Mouse (Mus musculus) lung, adult 2 months (tissue): ENCODE data around the gene Il17rb.

Experiments used
- CTCF ChIP-seq: fragments of 200-500 bp; IDR thresholded peaks from 2 replicates; pipeline ENCODE4 v1.5.1; 2011; ENCODE audit warnings: mild to moderate bottlenecking, low read length, control low read depth; ENCODE audit not compliant: insufficient read depth
- POLR2A ChIP-seq: fragments of 200-500 bp; IDR thresholded peaks from 2 replicates; pipeline ENCODE4 v1.6.1; 2011; ENCODE audit warnings: low read depth, mild to moderate bottlenecking, control low read depth, low read length, borderline replicate concordance; ENCODE audit errors: extremely low read depth

DNA sequence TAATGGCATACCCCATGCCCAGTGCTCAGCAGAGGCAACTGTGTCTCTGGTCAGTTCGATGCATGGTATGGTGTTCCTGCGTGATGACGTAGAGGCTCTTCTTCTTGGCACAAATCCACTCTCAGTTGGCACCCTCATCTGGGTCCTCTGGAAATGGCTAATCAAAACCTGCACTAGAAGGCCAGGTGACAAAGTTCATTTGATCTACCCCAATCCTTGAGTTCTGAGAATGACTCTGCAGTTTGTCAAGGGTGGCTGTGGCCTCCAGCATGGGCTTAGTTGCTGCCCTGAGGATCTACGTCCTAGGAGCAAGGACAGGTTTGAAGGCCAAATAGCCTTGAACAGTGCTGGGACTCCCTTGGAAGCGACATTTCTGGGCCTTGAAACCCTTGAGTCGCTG is 10.2 kb upstream of the Il17rb start:
- no peak for TF ChIP-seq POLR2A
- no peak for TF ChIP-seq CTCF
